Mouse (Mus musculus) CH12.LX (cell line): ENCODE measurements around the gene Tyk2. TPM values are rescaled to one million over a fixed set of nuclear protein-coding genes. Genes with fewer than 3 reads are reported as not detected.

Source experiments
- DNase-seq: peaks from one replicate; pipeline ENCODE4 v3.0.0-alpha.2; 2013; ENCODE audit errors: extremely low read depth
- H3K27ac ChIP-seq: 2 replicates; pipeline ENCODE4 v1.5.1; 2012; ENCODE audit warnings: low read depth, mild to moderate bottlenecking, control low read depth, moderate library complexity; ENCODE audit not compliant: insufficient read depth
- H3K27me3 ChIP-seq: replicated peaks from 2 replicates; pipeline ENCODE3; 2012; ENCODE audit warnings: inconsistent platforms
- H3K36me3 ChIP-seq, 2 experiments: replicated peaks in 1 of 2; 2 replicates each; pipeline versions ENCODE3 to v1.6.1; 2012; ENCODE audit warnings: inconsistent platforms in 1 of 2, low read length in 1 of 2, mild to moderate bottlenecking in 1 of 2, mixed read lengths in 1 of 2, moderate library complexity in 1 of 2; ENCODE audit not compliant: control insufficient read depth in 1 of 2, insufficient read depth in 1 of 2
- H3K4me1 ChIP-seq, 2 experiments: 2 replicates each; pipeline ENCODE4 v1.6.1; 2012; ENCODE audit warnings: inconsistent platforms in 1 of 2, moderate library complexity in 1 of 2; ENCODE audit not compliant: insufficient read depth in 2 of 2, control insufficient read depth in 1 of 2
- H3K4me2 ChIP-seq: 2 replicates; pipeline ENCODE4 v1.6.1; 2012; ENCODE audit warnings: low read depth, mild to moderate bottlenecking, control low read depth; ENCODE audit not compliant: poor library complexity, insufficient read depth, severe bottlenecking
- H3K4me3 ChIP-seq, 3 experiments: fragments of 150-350 bp in 1 of 3; sonication (generic) in 1 of 3; replicated peaks in 1 of 3; 2 replicates each; pipeline versions ENCODE3 to v1.5.1; 2011 to 2012; ENCODE audit warnings: low read depth in 2 of 3, low read length in 2 of 3, mild to moderate bottlenecking in 2 of 3, moderate library complexity in 2 of 3, control low read depth in 1 of 3, improper control_type of control experiment in 1 of 3, inconsistent platforms in 1 of 3, mixed read lengths in 1 of 3; ENCODE audit not compliant: poor library complexity in 1 of 3
- H3K79me2 ChIP-seq: replicated peaks from 2 replicates; pipeline ENCODE4 v1.6.1; 2012; ENCODE audit warnings: mild to moderate bottlenecking, moderate library complexity; ENCODE audit not compliant: control insufficient read depth, poor library complexity, insufficient read depth, severe bottlenecking; ENCODE audit errors: extremely low read depth
- H3K9ac ChIP-seq: 2 replicates; pipeline ENCODE4 v1.6.1; 2012; ENCODE audit warnings: low read depth, mild to moderate bottlenecking, control low read depth, moderate library complexity; ENCODE audit not compliant: insufficient read depth
- H3K9me3 ChIP-seq: replicated peaks from 2 replicates; pipeline ENCODE3; 2012; ENCODE audit warnings: low read length, inconsistent platforms, mixed read lengths
- CHD1 ChIP-seq: IDR thresholded peaks from 2 replicates; pipeline ENCODE4 v1.6.1; 2012; ENCODE audit warnings: low read depth, low read length, improper control_type of control experiment, inconsistent platforms
- EP300 ChIP-seq: IDR thresholded peaks from 2 replicates; pipeline ENCODE4 v1.6.1; 2011; ENCODE audit warnings: low read length, improper control_type of control experiment
- ETS1 ChIP-seq: conservative IDR thresholded peaks from 2 replicates; pipeline ENCODE4 v1.6.1; 2012; ENCODE audit warnings: low read depth, mild to moderate bottlenecking, inconsistent platforms, low read length, improper control_type of control experiment, moderate library complexity
- GABPA ChIP-seq: IDR thresholded peaks from 2 replicates; pipeline ENCODE4 v1.6.1; 2012; ENCODE audit warnings: low read depth, low read length, improper control_type of control experiment, inconsistent platforms; ENCODE audit not compliant: insufficient replicate concordance
- HCFC1 ChIP-seq: IDR thresholded peaks from 2 replicates; pipeline ENCODE4 v1.6.1; 2012; ENCODE audit warnings: low read depth, mild to moderate bottlenecking, inconsistent platforms, low read length, improper control_type of control experiment
- IRF4 ChIP-seq: IDR thresholded peaks from 2 replicates; pipeline ENCODE4 v1.6.1; 2014; ENCODE audit warnings: low read depth, mild to moderate bottlenecking, inconsistent platforms, low read length, improper control_type of control experiment
- JUN ChIP-seq: IDR thresholded peaks from 2 replicates; pipeline ENCODE4 v1.6.1; 2011; ENCODE audit warnings: low read depth, mild to moderate bottlenecking, low read length, improper control_type of control experiment, moderate library complexity; ENCODE audit not compliant: insufficient read depth
- KAT2A ChIP-seq: IDR thresholded peaks from 2 replicates; pipeline ENCODE4 v1.6.1; 2012; ENCODE audit warnings: low read length, improper control_type of control experiment, inconsistent platforms; ENCODE audit not compliant: insufficient replicate concordance
- MAFK ChIP-seq: IDR thresholded peaks from 2 replicates; pipeline ENCODE4 v1.6.1; 2011; ENCODE audit warnings: low read length, improper control_type of control experiment; ENCODE audit not compliant: insufficient replicate concordance
- MAX ChIP-seq: IDR thresholded peaks from 2 replicates; pipeline ENCODE4 v1.6.1; 2011; ENCODE audit warnings: low read length, improper control_type of control experiment
- MAZ ChIP-seq: IDR thresholded peaks from 2 replicates; pipeline ENCODE4 v1.6.1; 2012; ENCODE audit warnings: low read depth, mild to moderate bottlenecking, inconsistent platforms, low read length, improper control_type of control experiment, moderate library complexity
- MEF2A ChIP-seq: IDR thresholded peaks from 2 replicates; pipeline ENCODE4 v1.6.1; 2014; ENCODE audit warnings: low read depth, mild to moderate bottlenecking, inconsistent platforms, low read length, improper control_type of control experiment, borderline replicate concordance
- MYC ChIP-seq: IDR thresholded peaks from 2 replicates; pipeline ENCODE4 v1.6.1; 2011; ENCODE audit warnings: low read depth, mild to moderate bottlenecking, improper control_type of control experiment, low read length
- NELFE ChIP-seq: IDR thresholded peaks from 2 replicates; pipeline ENCODE4 v1.6.1; 2011; ENCODE audit warnings: low read depth, low read length, improper control_type of control experiment
- NRF1 ChIP-seq: IDR thresholded peaks from 2 replicates; pipeline ENCODE4 v1.6.1; 2014; ENCODE audit warnings: low read depth, mild to moderate bottlenecking, inconsistent platforms, low read length, improper control_type of control experiment, moderate library complexity
- RAD21 ChIP-seq: IDR thresholded peaks from 2 replicates; pipeline ENCODE4 v1.6.1; 2011; ENCODE audit warnings: low read depth, mild to moderate bottlenecking, low read length, improper control_type of control experiment, moderate library complexity
- RCOR1 ChIP-seq: conservative IDR thresholded peaks from 2 replicates; pipeline ENCODE4 v1.6.1; 2012; ENCODE audit warnings: low read depth, mild to moderate bottlenecking, inconsistent platforms, low read length, improper control_type of control experiment
- SIN3A ChIP-seq: IDR thresholded peaks from 2 replicates; pipeline ENCODE4 v1.6.1; 2012; ENCODE audit warnings: low read length, improper control_type of control experiment, inconsistent platforms
- TBP ChIP-seq: conservative IDR thresholded peaks from 2 replicates; pipeline ENCODE4 v1.6.1; 2011; ENCODE audit warnings: low read depth, low read length, improper control_type of control experiment
- TCF12 ChIP-seq: IDR thresholded peaks from 2 replicates; pipeline ENCODE4 v1.6.1; 2014; ENCODE audit warnings: low read depth, mild to moderate bottlenecking, inconsistent platforms, low read length, improper control_type of control experiment
- UBTF ChIP-seq: IDR thresholded peaks from 2 replicates; pipeline ENCODE4 v1.6.1; 2012; ENCODE audit warnings: low read depth, mild to moderate bottlenecking, inconsistent platforms, low read length, improper control_type of control experiment, moderate library complexity
- USF2 ChIP-seq: conservative IDR thresholded peaks from 2 replicates; pipeline ENCODE4 v1.6.1; 2011; ENCODE audit warnings: low read depth, low read length, improper control_type of control experiment
- ZKSCAN1 ChIP-seq: IDR thresholded peaks from 2 replicates; pipeline ENCODE4 v1.6.1; 2012; ENCODE audit warnings: low read depth, inconsistent platforms, low read length, improper control_type of control experiment, borderline replicate concordance
- dilution Hi-C: fragments of 300-500 bp; cut with MboI; formaldehyde crosslinking; loops from 2 replicates; pipeline ENCODE4 v1.14.3; 2020; ENCODE audit warnings: low sequenced_read_pairs; ENCODE audit not compliant: extremely low pct_unique_long_range_greater_than_20kb, extremely low pct_ligation_motif_present
- in situ Hi-C: fragments of 300-500 bp; cut with MboI; formaldehyde crosslinking; loops from 3 replicates; pipeline ENCODE4 v1.14.3; 2019; ENCODE audit warnings: low sequenced_read_pairs, low pct_ligation_motif_present, low pct_unique_long_range_greater_than_20kb, mixed read lengths
- polyA plus RNA-seq: library from polyadenylated mRNA; unstranded; fragments of >175 nt; gene quantifications from 2 replicates; pipeline ENCODE4 v1.2.1, GENCODE M21; 2012; ENCODE audit warnings: low read depth; ENCODE audit not compliant: insufficient read length
- total RNA-seq, 2 experiments: library from RNA; depleted of rRNA; stranded (reverse); fragments of 300-350 nt in 1 of 2; fragments of >200 nt in 1 of 2; gene quantifications; 2 replicates each; pipeline ENCODE4 v1.2.3; 2012 to 2014

Gene Tyk2
- total and polyA plus RNA-seq, 3 experiments, result 40.6 to 80.0 (median 49.6) TPM

- Histone ChIP-seq H3K27me3 (no peaks in the 10 kb centered on the region), H3K4me2 (no peak overlapping the region), H3K9me3 (no peaks in the 10 kb centered on the region)
- dilution Hi-C loops (no loop called here), in situ Hi-C loops (no loop called here)
- TF ChIP-seq MAZ, result 0 out of 2 replicates have a peak, but pooled peaks have one; percentile 39
- no peak for TF ChIP-seq KAT2A
- no peak for TF ChIP-seq CHD1
- TF ChIP-seq MAFK, result peak; percentile 80
- TF ChIP-seq TBP, result 0 out of 2 replicates have a peak, but pooled peaks have one; percentile 17
- peak; percentile 26; the same call in 1 of the 2 replicates for TF ChIP-seq EP300
- TF ChIP-seq SIN3A, result peak; percentile 63; the same call in 1 of the 2 replicates
- TF ChIP-seq NELFE, result no peak
- no peak for TF ChIP-seq GABPA
- TF ChIP-seq IRF4, result peak; percentile 36; the same call in 1 of the 2 replicates
- TF ChIP-seq HCFC1, result no peak
- TF ChIP-seq TCF12, result 0 out of 2 replicates have a peak, but pooled peaks have one; percentile 11
- peak; percentile 28; the same call in 1 of the 2 replicates for TF ChIP-seq MEF2A
- TF ChIP-seq MAX, result 0 out of 2 replicates have a peak, but pooled peaks have one; percentile 36
- 0 out of 2 replicates have a peak, but pooled peaks have one; percentile 47 for TF ChIP-seq MYC
- 0 out of 2 replicates have a peak, but pooled peaks have one; percentile 16 for TF ChIP-seq RCOR1
- no peak for TF ChIP-seq USF2
- TF ChIP-seq ZKSCAN1, result no peak
- TF ChIP-seq RAD21, result no peak
- TF ChIP-seq ETS1, result peak; percentile 49; the same call in 1 of the 2 replicates
- TF ChIP-seq, all 38 proteins: peak for 12
- no peaks in the 10 kb centered on the region for H3K79me2 ChIP-seq
- H3K9ac ChIP-seq, result no peak overlapping the region; the same call in 1 of the 2 replicates
- no peak overlapping the region for H3K4me3 ChIP-seq
- peaks cover 5 to 28% of the 10 kb centered on the region in 2 experiments for H3K36me3 ChIP-seq
- DNase-seq, result peak; percentile 47
- peak overlapping the region; percentile 46 for H3K27ac ChIP-seq
- H3K4me1 ChIP-seq, result peaks cover 15 to 56% of the 10 kb centered on the region in 2 experiments
These were observed 33.2 kb downstream of the Tyk2 start for GRCm38 (mm10) chr9:21097793-21098192.

GRCm38 (mm10) chr9:21095958-21096357 is 35.1 kb downstream of the Tyk2 start:
- peaks cover 12 to 45% of the 10 kb centered on the region in 2 experiments for H3K4me1 ChIP-seq
- peaks cover 5% of the 10 kb centered on the region for H3K79me2 ChIP-seq
- no peak overlapping the region for H3K4me2 ChIP-seq
- dilution Hi-C loops, result no loop called here
- H3K27ac ChIP-seq, result no peak overlapping the region
- peaks cover 5 to 19% of the 10 kb centered on the region in 2 experiments for H3K36me3 ChIP-seq
- H3K9me3 ChIP-seq, result no peaks in the 10 kb centered on the region
- DNase-seq, result no peak
- H3K9ac ChIP-seq, result no peak overlapping the region
- TF ChIP-seq JUN, result no peak
- no peak for TF ChIP-seq MAFK
- TF ChIP-seq ZKSCAN1, result no peak
- TF ChIP-seq NRF1, result no peak
- no peak for TF ChIP-seq ETS1
- TF ChIP-seq UBTF, result no peak
- TF ChIP-seq TCF12, result no peak
- H3K4me3 ChIP-seq, result no peak overlapping the region
- no peaks in the 10 kb centered on the region for H3K27me3 ChIP-seq
- in situ Hi-C loops, result no loop called here
